Mouse (Mus musculus) lung, postnatal 0 days (tissue): ENCODE data around the gene Ufc1. TPM values are rescaled to one million over a fixed set of nuclear protein-coding genes. Genes with fewer than 3 reads are reported as not detected.

Source experiments
- ATAC-seq: fragments of 200-750 bp; cut with Nextera tagmentation; 2 replicates; pipeline ENCODE4 v1.8.0; 2017; ENCODE audit warnings: moderate library complexity
- DNase-seq: peaks from one replicate; pipeline ENCODE4 v3.0.0-alpha.2; 2016; ENCODE audit warnings: low spot score
- H3K27ac ChIP-seq: fragments of 300-500 bp; sonication (generic); 2 replicates; pipeline ENCODE4 v1.5.1; 2014; ENCODE audit warnings: antibody characterized with exemption, mild to moderate bottlenecking, low read length, mixed read lengths
- H3K27me3 ChIP-seq: fragments of 300-500 bp; sonication (generic); replicated peaks from 2 replicates; pipeline ENCODE4 v1.6.1; 2014; ENCODE audit warnings: low read length, mixed read lengths; ENCODE audit not compliant: insufficient read depth
- H3K36me3 ChIP-seq: fragments of 300-500 bp; sonication (generic); 2 replicates; pipeline ENCODE4 v1.6.1; 2014; ENCODE audit warnings: low read length, mixed read lengths; ENCODE audit not compliant: insufficient read depth
- H3K4me1 ChIP-seq: fragments of 300-500 bp; sonication (generic); 2 replicates; pipeline ENCODE4 v1.6.1; 2014; ENCODE audit warnings: antibody characterized with exemption, low read depth, low read length, mixed read lengths; ENCODE audit not compliant: insufficient read depth
- H3K4me2 ChIP-seq: fragments of 300-500 bp; sonication (generic); replicated peaks from 2 replicates; pipeline ENCODE4 v1.6.1; 2014; ENCODE audit warnings: low read depth, mild to moderate bottlenecking, low read length, moderate library complexity, mixed read lengths
- H3K4me3 ChIP-seq: fragments of 300-500 bp; sonication (generic); 2 replicates; pipeline ENCODE4 v1.5.1; 2014; ENCODE audit warnings: low read depth, low read length
- H3K9ac ChIP-seq: fragments of 300-500 bp; sonication (generic); replicated peaks from 2 replicates; pipeline ENCODE4 v1.6.1; 2014; ENCODE audit warnings: low read depth, mild to moderate bottlenecking
- H3K9me3 ChIP-seq: fragments of 300-500 bp; sonication (generic); 2 replicates; pipeline ENCODE4 v1.6.1; 2016; ENCODE audit warnings: low read length, mixed read lengths
- CTCF ChIP-seq: IDR thresholded peaks from 2 replicates; pipeline ENCODE4 v1.5.1; 2016; ENCODE audit warnings: antibody characterized with exemption, mild to moderate bottlenecking
- EP300 ChIP-seq: IDR thresholded peaks from 2 replicates; pipeline ENCODE4 v1.6.1; 2016; ENCODE audit warnings: antibody characterized with exemption, mild to moderate bottlenecking, control low read depth
- WGBS: fragments of 180-500 bp; shearing (Covaris S2); extraction: QIAGEN DNeasy Blood & Tissue Kit; methylation state at CpG from one replicate; pipeline ENCODE4 v1.1.7; 2014; 5-methylcytosine and 5-hydroxymethylcytosine counted together
- polyA plus RNA-seq: library from polyadenylated mRNA; unstranded; fragments of >200 nt; fragmentation: Nextera tagmentation; extraction: Ambion mirVana; gene quantifications from 2 replicates; pipeline ENCODE4 v1.2.1, GENCODE M21; 2015

The Ufc1 gene
- polyA plus RNA-seq, 1 experiment from 2014 or later: 100 TPM

GRCm38 (mm10) chr1:171293351-171293750 is 1.5 kb downstream of the Ufc1 start:
- Histone ChIP-seq H3K4me3 (no peak overlapping the region), H3K9ac (no peak overlapping the region)
- WGBS: 76% methylated on average over 3 of the region's 3 CpGs

GRCm38 (mm10) chr1:171288328-171288727 is 6.5 kb downstream of the Ufc1 start:
- H3K9me3 ChIP-seq: no peaks in the 10 kb centered on the region
- no peak overlapping the region; the same call in 1 of the 2 replicates for H3K4me2 ChIP-seq
- H3K36me3 ChIP-seq: no peaks in the 10 kb centered on the region
- no peaks in the 10 kb centered on the region for H3K27me3 ChIP-seq
- DNase-seq (no peak), ATAC-seq (no peak)
- H3K27ac ChIP-seq: no peak overlapping the region
- no peaks in the 10 kb centered on the region for H3K4me1 ChIP-seq
- H3K4me3 ChIP-seq: 0 out of 2 replicates have a peak overlapping the region, but pooled peaks have one; percentile 81
- WGBS: 59% methylated on average over 4 of the region's 4 CpGs
- TF ChIP-seq EP300 (no peak), CTCF (no peak)
- H3K9ac ChIP-seq: no peak overlapping the region

More at GRCm38 (mm10) chr1:171293351-171293750, 1.5 kb downstream of the Ufc1 start:
- Histone ChIP-seq H3K36me3 (no peaks in the 10 kb centered on the region), H3K27me3 (0 out of 2 replicates have a peak, but pooled peaks cover 3% of the 10 kb centered on the region), H3K4me2 (peak overlapping the region; percentile 63), H3K27ac (no peak overlapping the region), H3K4me1 (peaks cover 5% of the 10 kb centered on the region; the same call in 1 of the 2 replicates), H3K9me3 (no peaks in the 10 kb centered on the region)
- no peak for ATAC-seq
- DNase-seq: peak; percentile 11
- TF ChIP-seq EP300: no peak
- TF ChIP-seq CTCF: no peak

GRCm38 (mm10) chr1:171287136-171288081 is 7.4 kb downstream of the Ufc1 start, which contains the start of gene Usp21:
Gene Usp21, minus strand, starts transcription at chr1:171287991.
- ATAC-seq (peak; percentile 98), DNase-seq (peak; percentile 97)
- Histone ChIP-seq H3K27me3 (no peaks in the 10 kb centered on the region), H3K36me3 (0 out of 2 replicates have a peak, but pooled peaks cover 3% of the 10 kb centered on the region), H3K4me2 (peak within 1 kb of the TSS; percentile 81), H3K27ac (peak within 1 kb of the TSS; percentile 77), H3K4me3 (peak within 1 kb of the TSS; percentile 81), H3K9me3 (no peaks in the 10 kb centered on the region), H3K4me1 (no peaks in the 10 kb centered on the region), H3K9ac (peak within 1 kb of the TSS; percentile 84)
- TF ChIP-seq CTCF: 0 out of 2 replicates have a peak, but pooled peaks have one; percentile 12
- TF ChIP-seq EP300: no peak
- under 1% methylated on average over 43 of the region's 49 CpGs for WGBS

GRCm38 (mm10) chr1:171286517-171286916 is 8.3 kb downstream of the Ufc1 start:
- no peak overlapping the region for H3K4me3 ChIP-seq
- no peak for ATAC-seq
- 88% methylated on average over 19 of the region's 19 CpGs for WGBS

GRCm38 (mm10) chr1:171285096-171285892 is 9.5 kb downstream of the Ufc1 start:
- H3K27ac ChIP-seq: no peak overlapping the region
- H3K27me3 ChIP-seq: no peaks in the 10 kb centered on the region
- H3K9ac ChIP-seq: no peak overlapping the region
- WGBS: 74% methylated on average over 20 of the region's 20 CpGs
- H3K4me3 ChIP-seq: no peak overlapping the region
- DNase-seq: no peak
- ATAC-seq: no peak
- TF ChIP-seq CTCF (no peak), EP300 (no peak)
- H3K4me1 ChIP-seq: peaks cover 6% of the 10 kb centered on the region; the same call in 1 of the 2 replicates
- H3K4me2 ChIP-seq: no peak overlapping the region
- no peaks in the 10 kb centered on the region for H3K9me3 ChIP-seq
- 0 out of 2 replicates have a peak, but pooled peaks cover 7% of the 10 kb centered on the region for H3K36me3 ChIP-seq

More at GRCm38 (mm10) chr1:171286517-171286916, 8.3 kb downstream of the Ufc1 start:
- no peaks in the 10 kb centered on the region for H3K9me3 ChIP-seq
- no peak overlapping the region for H3K4me2 ChIP-seq
- no peaks in the 10 kb centered on the region for H3K27me3 ChIP-seq
- H3K4me1 ChIP-seq: peaks cover 4% of the 10 kb centered on the region; the same call in 1 of the 2 replicates
- DNase-seq: no peak
- H3K36me3 ChIP-seq: 0 out of 2 replicates have a peak, but pooled peaks cover 7% of the 10 kb centered on the region
- no peak overlapping the region for H3K27ac ChIP-seq
- TF ChIP-seq CTCF (no peak), EP300 (no peak)
- H3K9ac ChIP-seq: no peak overlapping the region
